Mouse (Mus musculus): ENCODE measurements around the gene Eml4.

DNA sequence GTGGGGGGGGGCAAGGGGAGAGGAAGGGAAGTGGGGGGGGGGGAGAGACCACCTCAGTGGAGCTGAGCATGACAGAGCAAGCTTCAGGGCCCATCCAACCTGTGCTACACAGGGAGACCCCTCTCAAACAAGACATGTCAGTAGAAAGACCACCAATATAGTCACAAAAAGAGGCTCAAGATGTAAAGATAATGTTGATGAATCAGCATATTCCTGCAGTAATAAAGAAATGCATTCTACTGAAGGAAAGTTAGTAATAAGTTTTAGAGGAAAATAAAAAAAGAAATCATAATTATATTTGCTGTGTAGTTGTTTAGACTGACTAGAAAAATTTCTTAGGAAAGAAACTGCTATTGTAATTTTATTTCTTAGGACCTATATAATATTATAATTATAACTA, 23.4 kb downstream of the Eml4 start:
- no peak for TF ChIP-seq CTCF (IDR thresholded peaks at IDR 0.05; ENCODE audit: extremely low read depth, insufficient read depth, low read length)
- no peak for TF ChIP-seq POLR2A (IDR thresholded peaks at IDR 0.05; ENCODE audit: extremely low read depth, insufficient read depth, low read length)

Data from cortical plate, adult 2 months (tissue).